ENCODE assay signal across 14 mouse cellular contexts in genomic region chr10:83071785-83072580, GRCm38 (mm10).
A peak's percentile ranks its signal among the peaks of the same experiment; 100 is the strongest.
DNase-seq lines count a peak whose midpoint lies in the region; ATAC-seq and TF ChIP-seq lines count a peak whose summit lies in the region.
"Had no signal": no experiment of that assay in that cellular context is flagged by ENCODE, and none has a peak within 500 bp of the region (broad histone marks: within the 10 kb centered on the region; RNA-seq: fewer than 3 reads in every experiment).

No protein-coding gene starts in this region.

- no peak overlapping the region for H3K4me2 ChIP-seq in embryonic facial prominence, embryonic 11.5 days (ENCODE audit: low read depth, low read length)
- H3K4me2 ChIP-seq in kidney, postnatal 0 days (ENCODE audit: low read length): no peak overlapping the region
- no peak overlapping the region for H3K4me2 ChIP-seq in neural tube, embryonic 12.5 days (replicated peaks)
- H3K4me2 ChIP-seq: intestine, embryonic 15.5 days; limb, embryonic 12.5 days had no signal

- DNase-seq in embryonic facial prominence, embryonic 11.5 days (ENCODE audit: low spot score): no peak
- DNase-seq in embryonic facial prominence, embryonic 10.5 days (ENCODE audit: low spot score): no peak
- no peak for DNase-seq in kidney, postnatal 0 days (ENCODE audit: low spot score)
- no peak for DNase-seq in kidney, adult 2 months
- no peak for DNase-seq in neural tube, embryonic 10.5 days (ENCODE audit: extremely low spot score, low spot score)
- DNase-seq in thymus, postnatal 25 days: peak; percentile 76
- no peak for DNase-seq in cerebellum, adult 2 months
- DNase-seq: adrenal gland, adult 8-10 months; heart, adult 11 months; heart, postnatal 14 days; lung, postnatal 10 days had no signal

- no peaks in the 10 kb centered on the region for H3K9me3 ChIP-seq in embryonic facial prominence, embryonic 11.5 days (replicated peaks; ENCODE audit: control insufficient read depth, low read length)
- H3K9me3 ChIP-seq in embryonic facial prominence, embryonic 10.5 days: no peaks in the 10 kb centered on the region
- H3K9me3 ChIP-seq in kidney, postnatal 0 days (replicated peaks; ENCODE audit: low read length): no peaks in the 10 kb centered on the region
- no peaks in the 10 kb centered on the region for H3K9me3 ChIP-seq in neural tube, embryonic 12.5 days
- H3K9me3 ChIP-seq: intestine, embryonic 15.5 days; limb, embryonic 12.5 days had no signal

- H3K27ac ChIP-seq in embryonic facial prominence, embryonic 11.5 days (replicated peaks; ENCODE audit: low read depth, low read length): no peak overlapping the region
- H3K27ac ChIP-seq in embryonic facial prominence, embryonic 10.5 days (replicated peaks): no peak overlapping the region
- no peak overlapping the region for H3K27ac ChIP-seq in kidney, postnatal 0 days
- H3K27ac ChIP-seq in kidney, adult 2 months (ENCODE audit: insufficient read depth, low read depth, low read length): no peak overlapping the region
- no peak overlapping the region for H3K27ac ChIP-seq in neural tube, embryonic 12.5 days
- H3K27ac ChIP-seq in cerebellum, adult 2 months (ENCODE audit: insufficient read depth, low read length): no peak overlapping the region
- H3K27ac ChIP-seq: intestine, embryonic 15.5 days; limb, embryonic 12.5 days had no signal

- ATAC-seq in embryonic facial prominence, embryonic 11.5 days (replicated peaks; ENCODE audit: insufficient number of reproducible peaks, low FRiP score, low TSS enrichment, low read depth): 0 out of 2 replicates have a peak, but pooled peaks have one; percentile 53
- 0 out of 2 replicates have a peak, but pooled peaks have one; percentile 25 for ATAC-seq in kidney, postnatal 0 days (replicated peaks; ENCODE audit: low FRiP score, low read depth)
- peak; percentile 9; the same call in 1 of the 2 replicates for ATAC-seq in neural tube, embryonic 12.5 days (ENCODE audit: low FRiP score, low read depth)
- ATAC-seq: intestine, embryonic 15.5 days had no signal

- no peak overlapping the region for H3K4me3 ChIP-seq in embryonic facial prominence, embryonic 11.5 days (ENCODE audit: low read depth, low read length)
- no peak overlapping the region for H3K4me3 ChIP-seq in embryonic facial prominence, embryonic 10.5 days
- no peak overlapping the region for H3K4me3 ChIP-seq in kidney, postnatal 0 days (replicated peaks; ENCODE audit: low read depth, low read length)
- H3K4me3 ChIP-seq in kidney, adult 2 months (ENCODE audit: insufficient read depth, low read depth, low read length): no peak overlapping the region
- H3K4me3 ChIP-seq in neural tube, embryonic 12.5 days: no peak overlapping the region
- no peak overlapping the region for H3K4me3 ChIP-seq in cerebellum, adult 2 months (replicated peaks; ENCODE audit: insufficient read depth, low read depth, low read length)
- H3K4me3 ChIP-seq: intestine, embryonic 15.5 days; limb, embryonic 12.5 days had no signal

- no peaks in the 10 kb centered on the region for H3K4me1 ChIP-seq in embryonic facial prominence, embryonic 11.5 days (ENCODE audit: control insufficient read depth, insufficient read depth, low read length)
- H3K4me1 ChIP-seq in embryonic facial prominence, embryonic 10.5 days: peaks cover 30% of the 10 kb centered on the region
- peaks cover 19% of the 10 kb centered on the region for H3K4me1 ChIP-seq in kidney, postnatal 0 days (replicated peaks; ENCODE audit: insufficient read depth, low read length)
- peaks cover 12% of the 10 kb centered on the region; the same call in 1 of the 2 replicates for H3K4me1 ChIP-seq in kidney, adult 2 months (ENCODE audit: control insufficient read depth, insufficient read depth, low read length)
- H3K4me1 ChIP-seq in neural tube, embryonic 12.5 days: 0 out of 2 replicates have a peak, but pooled peaks cover 9% of the 10 kb centered on the region
- peaks cover 15% of the 10 kb centered on the region for H3K4me1 ChIP-seq in cerebellum, adult 2 months (ENCODE audit: control insufficient read depth, insufficient read depth, low read length)

- no peak for TF ChIP-seq POLR2A in kidney, adult 2 months (IDR thresholded peaks at IDR 0.05; ENCODE audit: low read depth, low read length)
- TF ChIP-seq POLR2A in cerebellum, adult 2 months (IDR thresholded peaks at IDR 0.05; ENCODE audit: borderline replicate concordance, insufficient read depth, low read length): no peak

- TF ChIP-seq CTCF in kidney, postnatal 0 days (IDR thresholded peaks at IDR 0.05; ENCODE audit: low read depth): no peak
- no peak for TF ChIP-seq CTCF in kidney, adult 2 months (conservative IDR thresholded peaks at IDR 0.05; ENCODE audit: insufficient read depth, insufficient read length, low read depth, low read length)
- no peak for TF ChIP-seq CTCF in cerebellum, adult 2 months (IDR thresholded peaks at IDR 0.05; ENCODE audit: borderline replicate concordance, insufficient read depth, low read depth, low read length)

- no peaks in the 10 kb centered on the region for H3K27me3 ChIP-seq in embryonic facial prominence, embryonic 11.5 days (ENCODE audit: control insufficient read depth, insufficient read depth, low read length)
- no peaks in the 10 kb centered on the region for H3K27me3 ChIP-seq in embryonic facial prominence, embryonic 10.5 days (replicated peaks; ENCODE audit: low read depth, poor library complexity, severe bottlenecking)
- no peaks in the 10 kb centered on the region for H3K27me3 ChIP-seq in kidney, postnatal 0 days (ENCODE audit: insufficient read depth, low read length)
- H3K27me3 ChIP-seq in kidney, adult 2 months (replicated peaks; ENCODE audit: control insufficient read depth, insufficient read depth, low read length): no peaks in the 10 kb centered on the region
- H3K27me3 ChIP-seq in neural tube, embryonic 12.5 days (replicated peaks): no peaks in the 10 kb centered on the region
- H3K27me3 ChIP-seq in cerebellum, adult 2 months (ENCODE audit: control insufficient read depth, insufficient read depth, low read length): no peaks in the 10 kb centered on the region
- H3K27me3 ChIP-seq: intestine, embryonic 15.5 days had no signal

- WGBS in embryonic facial prominence, embryonic 11.5 days: 69% methylated on average over 19 of the region's 19 CpGs
- WGBS in embryonic facial prominence, embryonic 10.5 days: 78% methylated on average over 19 of the region's 19 CpGs
- 45% methylated on average over 19 of the region's 19 CpGs for WGBS in kidney, postnatal 0 days
- 63% methylated on average over 19 of the region's 19 CpGs for WGBS in kidney, adult 2 months
- WGBS in neural tube, embryonic 12.5 days: 67% methylated on average over 19 of the region's 19 CpGs
- 79% methylated on average over 19 of the region's 19 CpGs for WGBS in cerebellum, adult 2 months

- no peak overlapping the region for H3K9ac ChIP-seq in embryonic facial prominence, embryonic 11.5 days (replicated peaks; ENCODE audit: low read length)
- no peak overlapping the region for H3K9ac ChIP-seq in kidney, postnatal 0 days (ENCODE audit: low read depth, low read length)
- H3K9ac ChIP-seq in neural tube, embryonic 12.5 days: no peak overlapping the region
- H3K9ac ChIP-seq: intestine, embryonic 15.5 days; limb, embryonic 12.5 days had no signal

- H3K36me3 ChIP-seq in embryonic facial prominence, embryonic 11.5 days (replicated peaks; ENCODE audit: control insufficient read depth, insufficient read depth, low read depth, low read length): no peaks in the 10 kb centered on the region
- H3K36me3 ChIP-seq in embryonic facial prominence, embryonic 10.5 days (replicated peaks): no peaks in the 10 kb centered on the region
- H3K36me3 ChIP-seq in kidney, postnatal 0 days (ENCODE audit: insufficient read depth, low read length): no peaks in the 10 kb centered on the region
- H3K36me3 ChIP-seq in kidney, adult 2 months (ENCODE audit: control insufficient read depth, insufficient read depth, low read length): no peaks in the 10 kb centered on the region
- H3K36me3 ChIP-seq in neural tube, embryonic 12.5 days: no peaks in the 10 kb centered on the region
- H3K36me3 ChIP-seq: intestine, embryonic 15.5 days; limb, embryonic 12.5 days had no signal
